Comparison of ENCODE assay signal across 28 mouse cellular contexts in genomic region chr7:79756334-79756733, GRCm38 (mm10). TPM values are rescaled to one million over a fixed set of nuclear protein-coding genes. Genes with fewer than 3 reads are reported as not detected.
DNase-seq lines count a peak whose midpoint lies in the region; ATAC-seq and TF ChIP-seq lines count a peak whose summit lies in the region.
"Had no signal": no experiment of that assay in that cellular context is flagged by ENCODE, and none has a peak within 500 bp of the region (broad histone marks: within the 10 kb centered on the region; RNA-seq: fewer than 3 reads in every experiment).

No protein-coding gene starts in this region.

- H3K79me2 ChIP-seq in CH12.LX (replicated peaks; ENCODE audit: control insufficient read depth, extremely low read depth, insufficient read depth, poor library complexity, severe bottlenecking), result no peaks in the 10 kb centered on the region

- no peak overlapping the region for H3K4me2 ChIP-seq in hindbrain, postnatal 0 days (ENCODE audit: low read depth, low read length)
- no peak overlapping the region for H3K4me2 ChIP-seq in hindbrain, embryonic 16.5 days (ENCODE audit: low read length)
- no peak overlapping the region for H3K4me2 ChIP-seq in lung, embryonic 14.5 days
- no peak overlapping the region for H3K4me2 ChIP-seq in CH12.LX (ENCODE audit: insufficient read depth, low read depth, poor library complexity, severe bottlenecking)
- H3K4me2 ChIP-seq: embryonic facial prominence, embryonic 15.5 days; heart, embryonic 13.5 days; hindbrain, embryonic 14.5 days; liver, embryonic 13.5 days; stomach, embryonic 15.5 days had no signal

- TF ChIP-seq POLR2A in CH12.LX (IDR thresholded peaks at IDR 0.05; ENCODE audit: low read depth, low read length), result no peak
- no peak for TF ChIP-seq POLR2A in thymus, adult 2 months (IDR thresholded peaks at IDR 0.05; ENCODE audit: control insufficient read depth, extremely low read depth, insufficient read depth, low read length, poor library complexity)

- dilution Hi-C loops in CH12.LX (cut with MboI; ENCODE audit: extremely low pct_ligation_motif_present, extremely low pct_unique_long_range_greater_than_20kb, low sequenced_read_pairs), result no loop called here

- no peak overlapping the region for H3K9ac ChIP-seq in hindbrain, postnatal 0 days (replicated peaks; ENCODE audit: low read length)
- no peak overlapping the region for H3K9ac ChIP-seq in hindbrain, embryonic 16.5 days (ENCODE audit: low read depth, low read length)
- no peak overlapping the region for H3K9ac ChIP-seq in lung, embryonic 14.5 days
- no peak overlapping the region for H3K9ac ChIP-seq in CH12.LX (ENCODE audit: insufficient read depth, low read depth)
- H3K9ac ChIP-seq: embryonic facial prominence, embryonic 15.5 days; heart, embryonic 13.5 days; hindbrain, embryonic 14.5 days; liver, embryonic 13.5 days; stomach, embryonic 15.5 days had no signal

- no peak for ATAC-seq in hindbrain, postnatal 0 days
- ATAC-seq in hindbrain, embryonic 16.5 days, result no peak
- no peak for ATAC-seq in lung, embryonic 14.5 days (ENCODE audit: insufficient read depth)
- no peak for ATAC-seq in Patski

- H3K4me1 ChIP-seq in hindbrain, postnatal 0 days (ENCODE audit: insufficient read depth, low read length), result no peaks in the 10 kb centered on the region
- no peaks in the 10 kb centered on the region for H3K4me1 ChIP-seq in hindbrain, embryonic 16.5 days (ENCODE audit: control insufficient read depth, insufficient read depth, low read depth, low read length)
- H3K4me1 ChIP-seq in lung, embryonic 14.5 days (ENCODE audit: insufficient read depth), result no peaks in the 10 kb centered on the region
- no peaks in the 10 kb centered on the region for H3K4me1 ChIP-seq in CH12.LX (ENCODE audit: control insufficient read depth in 1 of 2, insufficient read depth in 2 of 2)
- H3K4me1 ChIP-seq in thymus, adult 2 months (replicated peaks; ENCODE audit: control insufficient read depth, insufficient read depth, low read length), result peaks cover 3% of the 10 kb centered on the region; the same call in 1 of the 2 replicates
- H3K4me1 ChIP-seq: embryonic facial prominence, embryonic 15.5 days; liver, embryonic 13.5 days; megakaryocyte, embryonic 14.5 days; stomach, embryonic 15.5 days had no signal

- no peaks in the 10 kb centered on the region for H3K36me3 ChIP-seq in hindbrain, postnatal 0 days (ENCODE audit: insufficient read depth, low read length)
- H3K36me3 ChIP-seq in hindbrain, embryonic 16.5 days (ENCODE audit: control insufficient read depth, insufficient read depth, low read length), result no peaks in the 10 kb centered on the region
- no peaks in the 10 kb centered on the region for H3K36me3 ChIP-seq in lung, embryonic 14.5 days (ENCODE audit: insufficient read depth)
- H3K36me3 ChIP-seq in CH12.LX (replicated peaks in 1 of 2; ENCODE audit: control insufficient read depth in 1 of 2, insufficient read depth in 1 of 2, low read length in 1 of 2), result peaks cover 0 to 2% of the 10 kb centered on the region in 2 experiments
- H3K36me3 ChIP-seq in thymus, adult 2 months (ENCODE audit: control insufficient read depth, insufficient read depth, low read length), result no peaks in the 10 kb centered on the region
- H3K36me3 ChIP-seq: embryonic facial prominence, embryonic 15.5 days; heart, embryonic 13.5 days; liver, embryonic 13.5 days; stomach, embryonic 15.5 days had no signal

- H3K4me3 ChIP-seq in hindbrain, postnatal 0 days (ENCODE audit: low read length), result no peak overlapping the region
- H3K4me3 ChIP-seq in hindbrain, embryonic 16.5 days (ENCODE audit: low read length), result no peak overlapping the region
- H3K4me3 ChIP-seq in lung, embryonic 14.5 days (ENCODE audit: low read depth, low read length), result no peak overlapping the region
- no peak overlapping the region for H3K4me3 ChIP-seq in CH12.LX (replicated peaks in 1 of 3; ENCODE audit: low read depth in 2 of 3, low read length in 2 of 3, poor library complexity in 1 of 3)
- H3K4me3 ChIP-seq in thymus, adult 2 months (ENCODE audit: control insufficient read depth, insufficient read depth, low read length), result no peak overlapping the region
- H3K4me3 ChIP-seq: embryonic facial prominence, embryonic 15.5 days; heart, embryonic 13.5 days; liver, embryonic 13.5 days; megakaryocyte, embryonic 14.5 days; stomach, embryonic 15.5 days had no signal

- DNase-seq in hindbrain, postnatal 0 days (ENCODE audit: low spot score), result no peak
- no peak for DNase-seq in lung, embryonic 14.5 days
- DNase-seq in lung, postnatal 4 days, result no peak
- no peak for DNase-seq in CH12.LX (ENCODE audit: extremely low read depth)
- no peak for DNase-seq in Patski (ENCODE audit: low read depth, low spot score)
- DNase-seq in thymus, adult 2 months, result no peak
- DNase-seq: adrenal gland, postnatal 14 days; cerebellum, adult 11 months; cerebellum, postnatal 10 days; heart, adult 11 months; heart, postnatal 36 days; kidney, adult 18-20 months; kidney, postnatal 14 days; liver, embryonic 13.5 days; lung, postnatal 14 days; right cerebral cortex, postnatal 25 days; thymus, postnatal 14 days had no signal

- in situ Hi-C loops in CH12.LX (cut with MboI; ENCODE audit: low pct_ligation_motif_present, low pct_unique_long_range_greater_than_20kb, low sequenced_read_pairs) (no loop called here), Patski (cut with MboI; ENCODE audit: low pct_unique_long_range_greater_than_20kb) (no loop called here)

- no peaks in the 10 kb centered on the region for H3K9me3 ChIP-seq in hindbrain, postnatal 0 days (ENCODE audit: low read length)
- H3K9me3 ChIP-seq in hindbrain, embryonic 16.5 days (ENCODE audit: control insufficient read depth, low read length), result no peaks in the 10 kb centered on the region
- no peaks in the 10 kb centered on the region for H3K9me3 ChIP-seq in lung, embryonic 14.5 days (ENCODE audit: low read depth, low read length)
- no peaks in the 10 kb centered on the region for H3K9me3 ChIP-seq in CH12.LX (replicated peaks; ENCODE audit: low read length)
- H3K9me3 ChIP-seq: embryonic facial prominence, embryonic 15.5 days; heart, embryonic 13.5 days; liver, embryonic 13.5 days; stomach, embryonic 15.5 days had no signal

- no peaks in the 10 kb centered on the region for H3K27me3 ChIP-seq in hindbrain, postnatal 0 days (ENCODE audit: insufficient read depth, low read length)
- H3K27me3 ChIP-seq in hindbrain, embryonic 16.5 days (replicated peaks; ENCODE audit: control insufficient read depth, insufficient read depth, low read length), result no peaks in the 10 kb centered on the region
- H3K27me3 ChIP-seq in lung, embryonic 14.5 days (ENCODE audit: insufficient read depth, low read length), result no peaks in the 10 kb centered on the region
- H3K27me3 ChIP-seq in CH12.LX (replicated peaks) (no peaks in the 10 kb centered on the region), Patski (no peaks in the 10 kb centered on the region)
- no peaks in the 10 kb centered on the region for H3K27me3 ChIP-seq in thymus, adult 2 months (ENCODE audit: control insufficient read depth, insufficient read depth, low read length)
- H3K27me3 ChIP-seq: embryonic facial prominence, embryonic 15.5 days; heart, embryonic 13.5 days; liver, embryonic 13.5 days; stomach, embryonic 15.5 days had no signal

- 57% methylated on average over 2 of the region's 2 CpGs for WGBS in hindbrain, postnatal 0 days
- 45% methylated on average over 2 of the region's 2 CpGs for WGBS in hindbrain, embryonic 16.5 days
- WGBS in lung, embryonic 14.5 days, result 32% methylated on average over 2 of the region's 2 CpGs
- WGBS in thymus, adult 2 months, result 54% methylated on average over 2 of the region's 2 CpGs

- no peak overlapping the region for H3K27ac ChIP-seq in hindbrain, postnatal 0 days
- no peak overlapping the region for H3K27ac ChIP-seq in hindbrain, embryonic 16.5 days (ENCODE audit: low read depth, low read length)
- H3K27ac ChIP-seq in lung, embryonic 14.5 days (ENCODE audit: low read depth), result no peak overlapping the region
- no peak overlapping the region for H3K27ac ChIP-seq in CH12.LX (ENCODE audit: insufficient read depth, low read depth)
- H3K27ac ChIP-seq in thymus, adult 2 months (ENCODE audit: control insufficient read depth, insufficient read depth, low read length), result no peak overlapping the region
- H3K27ac ChIP-seq: embryonic facial prominence, embryonic 15.5 days; heart, embryonic 13.5 days; hindbrain, embryonic 14.5 days; liver, embryonic 13.5 days; stomach, embryonic 15.5 days had no signal

- TF ChIP-seq RAD21 in CH12.LX (IDR thresholded peaks at IDR 0.05; ENCODE audit: low read depth, low read length), result no peak

- TF ChIP-seq EP300 in CH12.LX (IDR thresholded peaks at IDR 0.05; ENCODE audit: low read length), result no peak

- CTCF ChIA-PET in Patski (lab: Charles Lee), result interaction anchor here (1.0 to 1.8 kb wide), 2 partner anchors 10 to 24 kb away, joined by 3 to 8 read pairs; no protein-coding TSS in a partner anchor

- peak; percentile 50 for TF ChIP-seq CTCF in hindbrain, postnatal 0 days (IDR thresholded peaks at IDR 0.05; ENCODE audit: low read depth)
- TF ChIP-seq CTCF in lung, embryonic 14.5 days (IDR thresholded peaks at IDR 0.05; ENCODE audit: low read depth), result peak; percentile 38
- TF ChIP-seq CTCF in CH12.LX (conservative IDR thresholded peaks at IDR 0.05 in 1 of 2, IDR thresholded peaks at IDR 0.05 in 1 of 2; ENCODE audit: low read depth in 2 of 2, low read length in 2 of 2) (peak; percentile 11 to 21; a peak in 2 of 4 replicates), Patski (IDR thresholded peaks at IDR 0.05) (peak; percentile 41)
- no peak for TF ChIP-seq CTCF in thymus, adult 2 months (IDR thresholded peaks at IDR 0.05; ENCODE audit: borderline replicate concordance, control insufficient read depth, extremely low read depth, insufficient read depth, low read length, poor library complexity)

- POLR2A ChIA-PET in Patski (lab: Charles Lee), result no interaction called here

RNA-seq across cellular contexts. Expression of gene Wdr93, which starts 13.4 kb away (rescaled TPM):
- 0.54 and 1.3 TPM in 2 replicates for total RNA-seq in hindbrain, postnatal 0 days (2014; rRNA removed)
- 0.24 and 0.30 TPM in 2 replicates for polyA plus RNA-seq in hindbrain, postnatal 0 days (2015; fragmentation: Nextera tagmentation; extraction: Ambion mirVana)
- 0.51 and 0.52 TPM in 2 replicates for polyA plus RNA-seq in hindbrain, embryonic 16.5 days (2015; fragmentation: Nextera tagmentation; extraction: Ambion mirVana)
- 0.16 and 0.17 TPM in 2 replicates for polyA plus RNA-seq in lung, embryonic 14.5 days (2014; fragmentation: Nextera tagmentation; extraction: Ambion mirVana)
- total RNA-seq in CH12.LX (2012; rRNA removed), result 0.38 and 1.2 TPM in 2 replicates
- total RNA-seq in CH12.LX (2014; rRNA removed), result 0.63 and 0.75 TPM in 2 replicates
- polyA plus RNA-seq in CH12.LX (2012; ENCODE audit: insufficient read length, low read depth), result 0.85 and 1.3 TPM in 2 replicates
- polyA plus RNA-seq in Patski (2021), result 2.1 TPM
- polyA plus RNA-seq in thymus, adult 2 months (2012; rRNA removed), result 0.22 and 0.24 TPM in 2 replicates

RNA-seq across cellular contexts. Expression of gene Pex11a, which starts 13.4 kb away (rescaled TPM):
- 2.9 and 3.2 TPM in 2 replicates for total RNA-seq in hindbrain, postnatal 0 days (2014; rRNA removed)
- 13.5 and 14.0 TPM in 2 replicates for polyA plus RNA-seq in hindbrain, postnatal 0 days (2015; fragmentation: Nextera tagmentation; extraction: Ambion mirVana)
- 13.2 and 13.6 TPM in 2 replicates for polyA plus RNA-seq in hindbrain, embryonic 16.5 days (2015; fragmentation: Nextera tagmentation; extraction: Ambion mirVana)
- 12.0 and 12.1 TPM in 2 replicates for polyA plus RNA-seq in lung, embryonic 14.5 days (2014; fragmentation: Nextera tagmentation; extraction: Ambion mirVana)
- total RNA-seq in CH12.LX (2012; rRNA removed), result 2.8 and 3.4 TPM in 2 replicates
- 1.5 and 2.1 TPM in 2 replicates for total RNA-seq in CH12.LX (2014; rRNA removed)
- polyA plus RNA-seq in CH12.LX (2012; ENCODE audit: insufficient read length, low read depth), result 4.3 and 4.8 TPM in 2 replicates
- 17.5 TPM for polyA plus RNA-seq in Patski (2021)
- polyA plus RNA-seq in thymus, adult 2 months (2012; rRNA removed), result 5.0 and 8.1 TPM in 2 replicates

RNA-seq across cellular contexts. Expression of gene Plin1, which starts 23.6 kb away (rescaled TPM):
- total RNA-seq in hindbrain, postnatal 0 days (2014; rRNA removed), result 0.21 and 7.3 TPM in 2 replicates
- polyA plus RNA-seq in hindbrain, postnatal 0 days (2015; fragmentation: Nextera tagmentation; extraction: Ambion mirVana), result 0.33 and 0.44 TPM in 2 replicates
- 0.19 and 0.46 TPM in 2 replicates for polyA plus RNA-seq in hindbrain, embryonic 16.5 days (2015; fragmentation: Nextera tagmentation; extraction: Ambion mirVana)
- polyA plus RNA-seq in lung, embryonic 14.5 days (2014; fragmentation: Nextera tagmentation; extraction: Ambion mirVana), result not detected in 2 replicates
- total RNA-seq in CH12.LX (2012; rRNA removed), result 0.08 TPM in 1 of 2 replicates, not detected in the other
- not detected in 2 replicates for total RNA-seq in CH12.LX (2014; rRNA removed)
- polyA plus RNA-seq in CH12.LX (2012; ENCODE audit: insufficient read length, low read depth), result not detected in 2 replicates
- 0.06 TPM for polyA plus RNA-seq in Patski (2021)
- polyA plus RNA-seq in thymus, adult 2 months (2012; rRNA removed), result 64.4 and 73.1 TPM in 2 replicates
- total RNA-seq: left cerebral cortex, adult 18-20 months had no signal
- polyA plus RNA-seq: heart, embryonic 13.5 days; limb, embryonic 11.5 days; liver, embryonic 13.5 days; stomach, embryonic 15.5 days had no signal

RNA-seq across cellular contexts. Expression of gene Mesp1, which starts 37.3 kb away (rescaled TPM):
- total RNA-seq in hindbrain, postnatal 0 days (2014; rRNA removed), result 0.32 and 0.52 TPM in 2 replicates
- polyA plus RNA-seq in hindbrain, postnatal 0 days (2015; fragmentation: Nextera tagmentation; extraction: Ambion mirVana), result 0.63 and 0.83 TPM in 2 replicates
- polyA plus RNA-seq in hindbrain, embryonic 16.5 days (2015; fragmentation: Nextera tagmentation; extraction: Ambion mirVana), result 0.29 and 0.44 TPM in 2 replicates
- not detected in 2 replicates for polyA plus RNA-seq in lung, embryonic 14.5 days (2014; fragmentation: Nextera tagmentation; extraction: Ambion mirVana)
- not detected in 2 replicates for total RNA-seq in CH12.LX (2012; rRNA removed)
- not detected in 2 replicates for total RNA-seq in CH12.LX (2014; rRNA removed)
- not detected in 2 replicates for polyA plus RNA-seq in CH12.LX (2012; ENCODE audit: insufficient read length, low read depth)
- polyA plus RNA-seq in Patski (2021), result not detected
- polyA plus RNA-seq in thymus, adult 2 months (2012; rRNA removed), result 0.45 and 0.62 TPM in 2 replicates
- total RNA-seq: adrenal gland, postnatal 14 days; gastrocnemius, adult 8-10 months; heart, postnatal 36 days; layer of hippocampus, adult 8-10 months had no signal
- polyA plus RNA-seq: brain, embryonic 14.5 days; hindbrain, embryonic 14.5 days; limb, embryonic 11.5 days; liver, embryonic 13.5 days had no signal

RNA-seq across cellular contexts. Expression of gene Kif7, which starts 40.8 kb away (rescaled TPM):
- 7.3 and 8.5 TPM in 2 replicates for total RNA-seq in hindbrain, postnatal 0 days (2014; rRNA removed)
- polyA plus RNA-seq in hindbrain, postnatal 0 days (2015; fragmentation: Nextera tagmentation; extraction: Ambion mirVana), result 1.9 and 2.3 TPM in 2 replicates
- 1.6 and 1.7 TPM in 2 replicates for polyA plus RNA-seq in hindbrain, embryonic 16.5 days (2015; fragmentation: Nextera tagmentation; extraction: Ambion mirVana)
- polyA plus RNA-seq in lung, embryonic 14.5 days (2014; fragmentation: Nextera tagmentation; extraction: Ambion mirVana), result 6.1 and 7.6 TPM in 2 replicates
- total RNA-seq in CH12.LX (2012; rRNA removed) (7.1 and 8.1 TPM in 2 replicates), CH12.LX (2014; rRNA removed) (4.7 and 4.8 TPM in 2 replicates)
- polyA plus RNA-seq in CH12.LX (2012; ENCODE audit: insufficient read length, low read depth) (7.4 and 8.1 TPM in 2 replicates), Patski (2021) (9.6 TPM)
- polyA plus RNA-seq in thymus, adult 2 months (2012; rRNA removed), result 5.7 and 6.3 TPM in 2 replicates

Comparison
In these comparisons a context has a peak if more than half of its experiments do, and no peak if none do; other contexts are left out.
1. RNA of gene Plin1, which starts 23.6 kb away (polyA plus RNA-seq): 64.4 to 73.1 TPM in thymus, adult 2 months; 0.33 to 0.44 TPM in hindbrain, postnatal 0 days, 0.19 to 0.46 TPM in hindbrain, embryonic 16.5 days, 0.06 TPM in Patski (single experiment), not detected in CH12.LX and not detected in lung, embryonic 14.5 days; every median in the first group is over 10 times any median in the second.